Mouse (Mus musculus) liver, embryonic 12.5 days (tissue): ENCODE measurements around the gene Esyt1. TPM values are rescaled to one million over a fixed set of nuclear protein-coding genes. Genes with fewer than 3 reads are reported as not detected.
A peak's percentile ranks its signal among the peaks of the same experiment; 100 is the strongest.

Experiments
- ATAC-seq: fragments of 200-750 bp; cut with Nextera tagmentation; 2 replicates; pipeline ENCODE4 v1.8.0; 2017; ENCODE audit warnings: moderate number of reproducible peaks, mild to moderate bottlenecking, moderate library complexity
- H3K27ac ChIP-seq: fragments of 300-500 bp; sonication (generic); 2 replicates; pipeline ENCODE4 v1.5.1; 2016; ENCODE audit warnings: mild to moderate bottlenecking
- H3K27me3 ChIP-seq: fragments of 300-500 bp; sonication (generic); replicated peaks from 2 replicates; pipeline ENCODE4 v1.6.1; 2016; ENCODE audit warnings: mild to moderate bottlenecking, moderate library complexity
- H3K36me3 ChIP-seq: fragments of 300-500 bp; sonication (generic); 2 replicates; pipeline ENCODE4 v1.6.1; 2016; ENCODE audit warnings: mild to moderate bottlenecking, moderate library complexity
- H3K4me1 ChIP-seq: fragments of 300-500 bp; sonication (generic); 2 replicates; pipeline ENCODE4 v1.6.1; 2016
- H3K4me2 ChIP-seq: fragments of 300-500 bp; sonication (generic); 2 replicates; pipeline ENCODE4 v1.6.1; 2016; ENCODE audit warnings: mild to moderate bottlenecking, moderate library complexity
- H3K4me3 ChIP-seq: fragments of 300-500 bp; sonication (generic); 2 replicates; pipeline ENCODE4 v1.5.1; 2016; ENCODE audit warnings: mild to moderate bottlenecking, moderate library complexity
- H3K9ac ChIP-seq: fragments of 300-500 bp; sonication (generic); 2 replicates; pipeline ENCODE4 v1.6.1; 2016; ENCODE audit warnings: mild to moderate bottlenecking, moderate library complexity
- H3K9me3 ChIP-seq: fragments of 300-500 bp; sonication (generic); replicated peaks from 2 replicates; pipeline ENCODE4 v1.6.1; 2016; ENCODE audit warnings: mild to moderate bottlenecking, moderate library complexity
- WGBS: fragments of 180-500 bp; shearing (Covaris S2); methylation state at CpG from one replicate; pipeline ENCODE4 v1.1.7; 2016; ENCODE audit not compliant: insufficient replicate concordance; 5-methylcytosine and 5-hydroxymethylcytosine counted together
- polyA plus RNA-seq: library from polyadenylated mRNA; unstranded; fragments of >200 nt; fragmentation: Nextera tagmentation; extraction: Ambion mirVana; gene quantifications from 2 replicates; pipeline ENCODE4 v1.2.1, GENCODE M21; 2016

The Esyt1 gene
- polyA plus RNA-seq, 1 experiment from 2014 or later: 15.0 TPM

GRCm38 (mm10) chr10:128502341-128502740, 23.3 kb downstream of the Esyt1 start:
- Histone ChIP-seq H3K4me1 (peaks cover 62% of the 10 kb centered on the region), H3K27me3 (no peaks in the 10 kb centered on the region), H3K9ac (no peak overlapping the region), H3K4me2 (no peak overlapping the region), H3K27ac (peak overlapping the region; percentile 62; the same call in 1 of the 2 replicates), H3K9me3 (no peaks in the 10 kb centered on the region), H3K4me3 (no peak overlapping the region), H3K36me3 (peaks cover 4% of the 10 kb centered on the region; the same call in 1 of the 2 replicates)
- WGBS: 59% methylated on average over 5 of the region's 5 CpGs
- ATAC-seq: no peak

GRCm38 (mm10) chr10:128499116-128499671, 26.5 kb downstream of the Esyt1 start:
- Histone ChIP-seq H3K27ac (peak overlapping the region; percentile 79), H3K9me3 (no peaks in the 10 kb centered on the region), H3K4me1 (peaks cover 68% of the 10 kb centered on the region), H3K36me3 (no peaks in the 10 kb centered on the region), H3K9ac (peak overlapping the region; percentile 71), H3K4me3 (peak overlapping the region; percentile 64), H3K27me3 (no peaks in the 10 kb centered on the region), H3K4me2 (peak overlapping the region; percentile 91)
- peak; percentile 51 for ATAC-seq
- WGBS: under 1% methylated on average over 21 of the region's 21 CpGs

DNA sequence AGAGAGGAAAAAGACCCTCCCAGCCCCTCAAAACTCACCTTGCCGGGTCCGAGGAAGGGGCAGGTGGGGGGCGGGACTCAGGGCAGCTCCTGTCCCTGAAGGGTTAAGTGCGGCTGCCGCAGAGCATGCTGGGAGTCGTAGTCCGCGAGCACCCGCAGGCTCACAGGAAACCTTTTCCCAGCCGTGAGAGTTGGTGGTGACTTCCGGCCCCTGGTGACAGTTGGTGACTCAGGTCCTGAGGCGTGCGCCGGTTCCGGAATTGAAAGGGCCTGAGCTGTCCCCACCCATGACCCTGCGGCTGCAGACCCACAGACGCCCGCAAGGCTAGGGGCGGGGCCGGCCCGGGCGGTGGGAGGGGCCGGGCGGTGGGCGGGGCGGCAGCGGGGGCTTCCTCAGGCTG, 27.1 kb downstream of the Esyt1 start, which contains the start of gene Myl6b:
TSS of gene Myl6b (minus strand) at position 96 of the 400 bp plus-strand sequence.
- 0% methylated on average over 27 of the region's 27 CpGs for WGBS
- ATAC-seq: peak; percentile 88

GRCm38 (mm10) chr10:128497134-128497737, 28.4 kb downstream of the Esyt1 start:
- Histone ChIP-seq H3K4me2 (no peak overlapping the region), H3K36me3 (peaks cover 2% of the 10 kb centered on the region), H3K9me3 (no peaks in the 10 kb centered on the region), H3K27me3 (no peaks in the 10 kb centered on the region), H3K4me1 (peaks cover 57% of the 10 kb centered on the region), H3K27ac (no peak overlapping the region), H3K4me3 (no peak overlapping the region), H3K9ac (peak overlapping the region; percentile 17; the same call in 1 of the 2 replicates)
- ATAC-seq: no peak
- WGBS: 59% methylated on average over 6 of the region's 6 CpGs

More for the DNA sequence above, 27.1 kb downstream of the Esyt1 start, which contains the start of gene Myl6b:
- Histone ChIP-seq H3K4me1 (peaks cover 62% of the 10 kb centered on the region), H3K36me3 (no peaks in the 10 kb centered on the region), H3K9me3 (no peaks in the 10 kb centered on the region), H3K27ac (peak within 1 kb of the TSS; percentile 79), H3K9ac (peak within 1 kb of the TSS; percentile 71), H3K27me3 (no peaks in the 10 kb centered on the region), H3K4me3 (peak within 1 kb of the TSS; percentile 64), H3K4me2 (peak within 1 kb of the TSS; percentile 91)

GRCm38 (mm10) chr10:128496509-128497077, 29.1 kb downstream of the Esyt1 start:
- 62% methylated on average over 6 of the region's 6 CpGs for WGBS
- Histone ChIP-seq H3K4me1 (peaks cover 57% of the 10 kb centered on the region), H3K36me3 (peaks cover 8% of the 10 kb centered on the region), H3K4me2 (no peak overlapping the region), H3K9me3 (no peaks in the 10 kb centered on the region), H3K27me3 (no peaks in the 10 kb centered on the region), H3K27ac (no peak overlapping the region), H3K4me3 (no peak overlapping the region), H3K9ac (no peak overlapping the region)
- ATAC-seq: no peak

GRCm38 (mm10) chr10:128495903-128496302, 29.8 kb downstream of the Esyt1 start:
- H3K27me3 ChIP-seq: no peaks in the 10 kb centered on the region
- H3K9me3 ChIP-seq: no peaks in the 10 kb centered on the region
- H3K4me3 ChIP-seq: no peak overlapping the region
- H3K4me1 ChIP-seq: peaks cover 64% of the 10 kb centered on the region
- 60% methylated on average over 4 of the region's 4 CpGs for WGBS
- H3K27ac ChIP-seq: no peak overlapping the region
- H3K36me3 ChIP-seq: peaks cover 15% of the 10 kb centered on the region
- no peak overlapping the region for H3K4me2 ChIP-seq
- H3K9ac ChIP-seq: 0 out of 2 replicates have a peak overlapping the region, but pooled peaks have one; percentile 28
- ATAC-seq: no peak

GRCm38 (mm10) chr10:128495270-128495669, 30.4 kb downstream of the Esyt1 start:
- Histone ChIP-seq H3K4me2 (peak overlapping the region; percentile 92), H3K4me3 (peak overlapping the region; percentile 86)
- 58% methylated on average over 2 of the region's 2 CpGs for WGBS

DNA sequence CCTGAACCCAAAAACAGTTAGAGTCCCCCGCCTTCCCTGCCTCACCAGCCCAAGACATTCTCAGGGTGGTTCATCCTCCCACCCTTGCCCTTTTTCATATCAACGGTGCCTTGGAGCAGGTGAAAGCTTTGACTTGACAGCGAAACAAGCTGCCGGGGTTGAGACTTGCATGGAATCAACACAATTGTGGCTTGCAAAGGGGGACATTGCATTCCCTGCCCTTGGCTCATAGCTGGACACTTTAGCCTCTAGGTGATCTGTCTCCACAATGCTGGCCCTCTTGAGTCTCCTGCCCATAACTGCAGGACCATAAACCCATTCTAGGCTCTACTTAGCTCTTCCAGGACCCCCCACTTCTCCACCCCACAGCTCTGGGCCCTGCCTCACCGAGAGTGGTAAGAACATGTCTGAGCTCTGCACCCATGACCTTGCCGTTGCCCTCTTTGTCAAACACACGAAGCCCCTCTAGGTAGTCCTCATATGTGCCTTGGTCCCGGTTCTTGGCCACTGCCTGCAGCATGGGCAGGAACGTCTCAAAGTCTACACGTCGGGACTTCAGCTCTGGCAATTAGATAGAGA, 30.9 kb downstream of the Esyt1 start:
- Histone ChIP-seq H3K27ac (peak overlapping the region; percentile 90), H3K9ac (peak overlapping the region; percentile 88), H3K9me3 (no peaks in the 10 kb centered on the region), H3K27me3 (no peaks in the 10 kb centered on the region), H3K36me3 (peaks cover 27% of the 10 kb centered on the region), H3K4me1 (peaks cover 64% of the 10 kb centered on the region), H3K4me2 (peak overlapping the region; percentile 92), H3K4me3 (peak overlapping the region; percentile 86)
- no peak for ATAC-seq
- WGBS: 38% methylated on average over 11 of the region's 11 CpGs

More at GRCm38 (mm10) chr10:128495270-128495669, 30.4 kb downstream of the Esyt1 start:
- peaks cover 22% of the 10 kb centered on the region for H3K36me3 ChIP-seq
- H3K9ac ChIP-seq: peak overlapping the region; percentile 88
- H3K27me3 ChIP-seq: no peaks in the 10 kb centered on the region
- H3K27ac ChIP-seq: peak overlapping the region; percentile 90; the same call in 1 of the 2 replicates
- no peak for ATAC-seq
- H3K4me1 ChIP-seq: peaks cover 64% of the 10 kb centered on the region
- H3K9me3 ChIP-seq: no peaks in the 10 kb centered on the region

DNA sequence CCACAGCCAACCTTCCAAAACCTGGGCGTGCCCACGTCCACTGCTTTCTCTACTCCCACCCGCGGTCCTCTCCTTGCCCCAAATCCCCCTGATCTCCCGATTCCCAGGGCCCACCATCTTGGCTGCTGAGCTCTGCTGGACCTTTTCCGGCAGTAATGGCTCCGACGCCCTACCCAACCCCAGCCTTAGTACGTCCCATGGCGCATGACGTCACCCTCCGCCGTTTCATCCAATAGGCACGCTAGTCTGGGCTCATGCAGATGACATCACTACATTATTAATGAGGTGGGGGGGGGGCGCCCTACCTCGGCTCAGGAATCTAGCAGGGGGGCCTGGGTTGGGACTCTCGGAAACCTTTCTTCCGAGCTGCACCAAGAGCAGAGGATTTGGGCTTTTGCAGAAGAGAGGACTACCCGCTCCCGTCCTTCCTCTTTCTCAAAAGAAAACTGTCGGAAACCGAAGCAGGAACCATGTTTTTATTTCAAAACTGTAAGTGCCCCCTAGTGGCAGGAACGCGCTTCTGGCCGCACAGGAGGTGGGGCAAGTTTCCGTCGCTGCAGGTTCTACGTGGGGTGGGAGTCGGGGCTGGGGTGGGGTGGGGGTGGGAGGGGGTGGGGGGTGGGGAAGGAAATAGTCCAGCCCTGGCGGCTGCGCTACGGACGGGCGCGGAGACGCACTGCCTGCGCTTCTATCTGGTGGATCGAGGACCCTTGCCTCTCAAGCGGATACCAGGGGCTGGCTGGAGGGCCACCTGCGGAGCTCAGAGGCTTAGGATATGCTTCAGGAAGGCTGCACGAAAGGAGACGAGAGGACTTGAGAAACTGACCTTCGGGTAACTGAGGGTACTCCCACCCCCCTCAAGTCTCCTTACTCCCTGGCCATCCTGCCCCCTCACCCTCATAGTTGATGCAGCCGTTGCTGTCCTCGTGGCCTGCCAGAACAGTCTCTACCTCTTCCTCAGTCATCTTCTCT, 31.7 kb downstream of the Esyt1 start, which contains the start of gene Myl6:
TSS of gene Myl6 (minus strand) at position 451 of the 972 bp plus-strand sequence.
- peaks cover 35% of the 10 kb centered on the region for H3K36me3 ChIP-seq
- no peaks in the 10 kb centered on the region for H3K27me3 ChIP-seq
- WGBS: under 1% methylated on average over 45 of the region's 45 CpGs
- H3K27ac ChIP-seq: peak within 1 kb of the TSS; percentile 90
- H3K4me2 ChIP-seq: peak within 1 kb of the TSS; percentile 92
- peak within 1 kb of the TSS; percentile 86 for H3K4me3 ChIP-seq
- peaks cover 65% of the 10 kb centered on the region for H3K4me1 ChIP-seq
- peak within 1 kb of the TSS; percentile 88 for H3K9ac ChIP-seq
- peak; percentile 88 for ATAC-seq
- H3K9me3 ChIP-seq: no peaks in the 10 kb centered on the region

DNA sequence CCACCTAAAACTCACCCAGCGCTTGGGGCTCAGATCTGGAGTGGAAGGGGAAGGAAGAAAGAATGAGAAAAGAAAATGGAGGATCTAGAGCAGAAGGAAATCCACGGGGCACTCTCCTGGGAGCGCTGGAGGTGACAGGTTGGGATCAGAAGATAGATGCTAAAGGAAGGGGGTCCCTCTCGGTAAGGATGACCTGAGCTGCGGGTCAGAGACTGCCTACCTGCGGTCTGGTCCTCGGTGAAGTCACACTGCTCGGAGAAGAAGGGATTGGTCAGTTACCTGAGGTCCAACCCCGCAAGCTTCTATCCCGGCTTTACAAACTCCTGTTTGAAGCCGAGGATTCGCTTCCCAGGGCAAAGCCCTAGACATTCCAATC, 32.4 kb downstream of the Esyt1 start:
- WGBS: 0% methylated on average over 12 of the region's 12 CpGs
- H3K4me1 ChIP-seq: peaks cover 62% of the 10 kb centered on the region
- peak; percentile 31 for ATAC-seq

More for the DNA sequence above, 32.4 kb downstream of the Esyt1 start:
- Histone ChIP-seq H3K9ac (peak overlapping the region; percentile 88), H3K4me3 (peak overlapping the region; percentile 86), H3K36me3 (peaks cover 41% of the 10 kb centered on the region), H3K9me3 (no peaks in the 10 kb centered on the region), H3K27ac (peak overlapping the region; percentile 90), H3K4me2 (peak overlapping the region; percentile 92), H3K27me3 (no peaks in the 10 kb centered on the region)
